Mouse (Mus musculus) midbrain, embryonic 14.5 days (tissue): Measurements from ENCODE around the gene Cldn19. TPM values are rescaled to one million over a fixed set of nuclear protein-coding genes. Genes with fewer than 3 reads are reported as not detected.
"Not testable (repeated sequence)": the region's sequence is repeated elsewhere in the genome, so short reads cannot be mapped to it uniquely, and the experiment has no call there.

Experiments used
- ATAC-seq: fragments of 200-750 bp; cut with Nextera tagmentation; 2 replicates; pipeline ENCODE4 v1.8.0; 2017; ENCODE audit warnings: moderate number of reproducible peaks, moderate library complexity; ENCODE audit not compliant: low FRiP score, low TSS enrichment
- DNase-seq: peaks from one replicate; pipeline ENCODE4 v3.0.0-alpha.2; 2015
- H3K27ac ChIP-seq: fragments of 300-500 bp; sonication (generic); replicated peaks from 2 replicates; pipeline ENCODE4 v1.5.1; 2014; ENCODE audit warnings: mild to moderate bottlenecking, low read depth, low read length, moderate library complexity
- H3K27me3 ChIP-seq: fragments of 300-500 bp; sonication (generic); 2 replicates; pipeline ENCODE4 v1.6.1; 2014; ENCODE audit warnings: low read length, control low read depth, mixed read lengths; ENCODE audit not compliant: control insufficient read depth, insufficient read depth
- H3K36me3 ChIP-seq: fragments of 300-500 bp; sonication (generic); 2 replicates; pipeline ENCODE4 v1.6.1; 2014; ENCODE audit warnings: low read length, control low read depth; ENCODE audit not compliant: control insufficient read depth, insufficient read depth
- H3K4me1 ChIP-seq: fragments of 300-500 bp; sonication (generic); 2 replicates; pipeline ENCODE4 v1.6.1; 2014; ENCODE audit warnings: mild to moderate bottlenecking, antibody characterized with exemption, low read length, control low read depth; ENCODE audit not compliant: control insufficient read depth, insufficient read depth
- H3K4me2 ChIP-seq: fragments of 300-500 bp; sonication (generic); 2 replicates; pipeline ENCODE4 v1.6.1; 2014; ENCODE audit warnings: mild to moderate bottlenecking, low read length, moderate library complexity
- H3K4me3 ChIP-seq: fragments of 300-500 bp; sonication (generic); replicated peaks from 2 replicates; pipeline ENCODE4 v1.5.1; 2014; ENCODE audit warnings: low read depth, low read length
- H3K9ac ChIP-seq: fragments of 300-500 bp; sonication (generic); replicated peaks from 2 replicates; pipeline ENCODE4 v1.6.1; 2014; ENCODE audit warnings: mild to moderate bottlenecking, low read length, moderate library complexity
- H3K9me3 ChIP-seq: fragments of 300-500 bp; sonication (generic); 2 replicates; pipeline ENCODE4 v1.6.1; 2016; ENCODE audit warnings: low read length, control low read depth, mixed read lengths; ENCODE audit not compliant: control insufficient read depth
- WGBS: fragments of 180-500 bp; shearing (Covaris S2); extraction: QIAGEN DNeasy Blood & Tissue Kit; methylation state at CpG from one replicate; pipeline ENCODE4 v1.1.7; 2014; 5-methylcytosine and 5-hydroxymethylcytosine counted together
- polyA plus RNA-seq: library from polyadenylated mRNA; unstranded; fragments of >200 nt; fragmentation: Nextera tagmentation; extraction: Ambion mirVana; gene quantifications from 2 replicates; pipeline ENCODE4 v1.2.1, GENCODE M21; 2014

Cldn19 gene
- polyA plus RNA-seq, 1 experiment from 2014 or later: 1.4 TPM

DNA sequence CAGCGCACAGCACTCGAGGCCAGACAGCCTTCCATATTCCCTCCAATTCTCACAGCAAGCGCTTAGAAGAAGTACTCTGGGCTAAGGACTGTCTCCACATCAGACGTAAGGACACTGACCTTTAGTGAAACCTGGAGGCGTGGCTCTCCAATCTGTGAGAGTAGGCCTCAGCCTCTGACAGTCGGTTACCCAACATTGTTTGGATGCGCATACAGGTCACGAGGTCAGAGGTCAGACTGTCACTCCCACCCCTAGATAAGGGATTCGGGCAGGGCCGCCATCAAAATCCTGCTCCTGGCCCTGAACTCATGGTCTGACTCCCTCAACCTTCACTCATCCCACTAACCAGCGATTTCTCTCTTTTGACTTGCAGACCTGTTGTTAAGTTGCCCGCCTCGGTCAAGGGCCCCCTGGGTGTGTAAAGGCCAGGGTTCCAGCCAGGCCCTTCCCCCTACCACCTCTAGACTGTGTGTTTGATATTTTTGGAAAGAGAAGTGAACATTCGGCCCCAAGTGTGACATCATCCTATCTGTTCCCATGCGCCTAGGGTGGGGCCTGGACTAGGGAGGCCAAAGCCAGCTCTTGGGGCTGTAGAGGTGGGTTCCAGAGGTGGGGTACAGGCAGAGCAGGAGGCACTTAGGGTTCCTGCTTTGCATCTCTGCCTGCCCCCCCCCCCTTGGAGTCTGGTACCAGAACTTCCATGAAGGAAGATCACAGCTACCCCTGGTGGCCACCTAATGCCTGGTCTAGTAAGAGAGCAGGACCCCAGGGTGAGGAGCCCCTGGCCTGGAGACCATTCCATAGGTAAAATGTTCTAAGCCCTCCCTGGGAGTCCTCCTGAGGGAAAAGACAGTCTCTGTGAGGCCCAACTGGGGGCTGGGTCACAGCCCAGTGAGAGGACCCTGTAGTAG, 4.4 kb downstream of the Cldn19 start:
- no peak overlapping the region for H3K27ac ChIP-seq
- no peaks in the 10 kb centered on the region for H3K27me3 ChIP-seq
- H3K4me1 ChIP-seq: 0 out of 2 replicates have a peak, but pooled peaks cover 1% of the 10 kb centered on the region
- no peaks in the 10 kb centered on the region for H3K9me3 ChIP-seq
- no peak overlapping the region for H3K4me2 ChIP-seq
- WGBS: 81% methylated on average over 15 of the region's 15 CpGs
- no peak overlapping the region for H3K9ac ChIP-seq
- H3K36me3 ChIP-seq: no peaks in the 10 kb centered on the region
- no peak overlapping the region for H3K4me3 ChIP-seq
- DNase-seq (no peak), ATAC-seq (no peak)

DNA sequence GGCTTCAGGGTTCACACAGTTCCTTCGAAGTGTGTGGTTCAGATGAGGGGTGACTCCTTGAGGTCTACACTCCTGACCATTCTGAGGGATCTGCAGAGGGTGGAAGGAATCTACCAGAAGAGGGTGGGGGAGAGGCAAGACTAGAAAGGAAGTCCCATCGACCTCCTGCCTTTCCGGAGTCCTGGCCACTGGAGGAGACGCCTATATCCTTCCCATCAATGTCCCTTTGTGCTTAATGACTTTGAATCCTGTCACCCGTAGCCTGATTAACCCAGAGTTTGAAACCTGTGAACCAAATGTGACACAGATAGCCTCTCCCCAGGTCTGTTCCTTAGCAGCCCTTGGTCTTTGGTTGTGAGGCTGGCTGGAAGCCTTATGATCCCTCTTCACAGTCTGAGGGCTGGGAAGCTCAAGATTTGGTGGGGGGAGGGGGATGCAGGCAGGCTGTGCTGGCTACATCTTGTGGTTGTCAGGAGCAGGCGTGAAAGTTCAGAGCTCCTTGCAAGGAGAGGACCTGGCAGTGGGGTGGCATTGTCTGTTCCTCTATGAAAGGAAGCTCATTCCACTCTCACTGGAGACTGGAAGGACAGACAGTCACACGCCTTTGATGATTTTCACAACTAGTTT, 6.0 kb downstream of the Cldn19 start:
- Histone ChIP-seq H3K36me3 (no peaks in the 10 kb centered on the region), H3K27ac (no peak overlapping the region), H3K4me1 (no peaks in the 10 kb centered on the region), H3K27me3 (no peaks in the 10 kb centered on the region), H3K9me3 (no peaks in the 10 kb centered on the region), H3K9ac (no peak overlapping the region), H3K4me3 (no peak overlapping the region), H3K4me2 (no peak overlapping the region)
- ATAC-seq (no peak), DNase-seq (no peak)
- WGBS: 63% methylated on average over 7 of the region's 7 CpGs

DNA sequence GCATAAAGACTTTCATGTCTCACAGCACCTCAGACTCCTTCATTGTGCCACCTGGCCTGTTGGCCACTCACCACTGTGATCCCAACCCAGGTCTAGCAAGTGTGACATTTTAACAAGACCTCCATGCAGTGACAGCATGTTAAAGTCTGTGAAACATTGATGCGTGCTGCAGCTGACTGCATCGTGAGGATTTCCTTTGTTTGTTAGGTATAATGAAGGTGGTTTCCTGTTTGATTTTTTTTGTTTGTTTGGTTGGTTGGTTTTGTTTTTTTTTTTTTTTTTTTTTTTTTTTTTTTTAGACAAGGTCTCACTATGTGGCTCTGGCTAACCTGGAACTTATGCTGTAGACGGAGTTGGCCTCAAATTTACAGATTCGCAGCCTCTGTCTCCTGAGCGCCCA, 7.3 kb downstream of the Cldn19 start:
- no peaks in the 10 kb centered on the region for H3K4me1 ChIP-seq
- H3K9me3 ChIP-seq: no peaks in the 10 kb centered on the region
- H3K27ac ChIP-seq: no peak overlapping the region
- ATAC-seq: no peak
- no peaks in the 10 kb centered on the region for H3K36me3 ChIP-seq
- H3K4me2 ChIP-seq: no peak overlapping the region
- H3K4me3 ChIP-seq: no peak overlapping the region
- H3K27me3 ChIP-seq: no peaks in the 10 kb centered on the region
- DNase-seq: no peak
- WGBS: 95% methylated on average over 5 of the region's 5 CpGs
- H3K9ac ChIP-seq: no peak overlapping the region

DNA sequence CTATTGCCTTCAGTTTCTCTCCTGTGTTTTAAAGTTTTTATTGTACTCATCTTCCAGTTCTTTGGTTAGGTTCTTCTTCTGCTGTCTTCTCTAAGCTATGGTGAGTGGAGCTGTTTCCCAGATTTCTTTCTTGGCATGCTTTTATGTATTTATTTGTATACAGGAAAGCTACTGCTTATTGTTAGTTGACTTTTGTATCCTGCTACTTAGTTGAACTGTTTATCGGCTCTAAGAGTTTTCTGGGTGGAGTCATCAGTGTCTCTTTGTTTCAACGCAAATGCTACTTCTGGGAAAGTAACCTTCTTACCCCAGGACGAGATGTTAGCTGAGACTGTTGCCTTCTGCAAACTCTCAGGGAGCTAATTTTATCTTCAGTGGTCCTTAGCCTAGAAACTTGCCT, 8.2 kb downstream of the Cldn19 start:
- no peak for DNase-seq
- H3K4me1 ChIP-seq: no peaks in the 10 kb centered on the region
- H3K27ac ChIP-seq: no peak overlapping the region
- H3K4me2 ChIP-seq: no peak overlapping the region
- H3K9ac ChIP-seq: no peak overlapping the region
- H3K36me3 ChIP-seq: no peaks in the 10 kb centered on the region
- no peaks in the 10 kb centered on the region for H3K27me3 ChIP-seq
- 78% methylated on average over 3 of the region's 3 CpGs for WGBS
- H3K4me3 ChIP-seq: no peak overlapping the region
- ATAC-seq: no peak
- H3K9me3 ChIP-seq: no peaks in the 10 kb centered on the region

DNA sequence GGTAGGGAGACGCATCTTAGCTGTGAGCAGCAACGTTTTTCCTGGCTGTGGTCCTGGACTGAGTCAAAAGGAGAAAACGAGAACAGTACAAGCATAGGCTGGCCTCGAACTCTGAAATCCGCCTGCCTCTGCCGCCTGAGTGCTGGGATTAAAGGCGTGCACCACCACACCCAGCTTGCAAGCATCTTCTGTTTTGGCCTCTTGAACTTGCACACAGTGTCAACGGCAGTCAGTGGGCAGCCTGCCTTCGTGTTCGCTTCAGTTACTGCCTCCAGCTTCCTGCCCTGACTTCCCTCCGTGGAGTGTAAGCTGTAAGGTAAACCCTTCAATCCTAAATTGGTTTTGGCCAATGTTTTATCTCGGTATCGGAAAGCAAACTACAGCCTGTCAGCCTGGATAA, 11.4 kb downstream of the Cldn19 start:
- H3K4me3 ChIP-seq: no peak overlapping the region
- no peaks in the 10 kb centered on the region for H3K4me1 ChIP-seq
- no peak for ATAC-seq
- H3K27me3 ChIP-seq: no peaks in the 10 kb centered on the region
- no peak overlapping the region for H3K4me2 ChIP-seq
- H3K36me3 ChIP-seq: peaks cover 17% of the 10 kb centered on the region
- no peaks in the 10 kb centered on the region for H3K9me3 ChIP-seq
- 83% methylated on average over 13 of the region's 13 CpGs for WGBS
- H3K9ac ChIP-seq: no peak overlapping the region
- no peak overlapping the region for H3K27ac ChIP-seq
- DNase-seq: no peak

DNA sequence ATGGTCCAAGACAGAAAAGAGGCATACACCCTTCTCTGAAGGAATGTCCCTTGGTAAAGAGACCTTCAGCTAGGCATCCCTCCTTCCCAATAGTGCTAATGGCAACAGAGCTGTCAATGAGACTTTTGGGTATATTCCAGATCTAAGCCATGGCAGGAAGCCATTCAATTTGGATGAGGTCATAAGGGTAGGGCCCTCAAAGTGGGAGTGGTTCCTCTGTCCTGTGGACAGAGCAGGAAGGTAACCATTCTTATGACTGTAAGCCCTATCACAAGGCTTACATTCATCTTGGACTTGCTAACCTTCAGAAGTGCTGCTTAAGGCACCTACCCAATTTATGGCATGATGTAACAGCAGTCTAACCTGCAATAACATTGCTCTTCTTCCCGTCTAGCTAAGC, 19.4 kb downstream of the Cldn19 start:
- Histone ChIP-seq H3K27me3 (no peaks in the 10 kb centered on the region), H3K4me2 (no peak overlapping the region), H3K27ac (no peak overlapping the region), H3K36me3 (peaks cover 91% of the 10 kb centered on the region), H3K4me1 (no peaks in the 10 kb centered on the region), H3K9me3 (no peaks in the 10 kb centered on the region), H3K4me3 (no peak overlapping the region), H3K9ac (no peak overlapping the region)
- DNase-seq (no peak), ATAC-seq (no peak)
- 85% methylated on average over 1 of the region's 1 CpGs for WGBS

DNA sequence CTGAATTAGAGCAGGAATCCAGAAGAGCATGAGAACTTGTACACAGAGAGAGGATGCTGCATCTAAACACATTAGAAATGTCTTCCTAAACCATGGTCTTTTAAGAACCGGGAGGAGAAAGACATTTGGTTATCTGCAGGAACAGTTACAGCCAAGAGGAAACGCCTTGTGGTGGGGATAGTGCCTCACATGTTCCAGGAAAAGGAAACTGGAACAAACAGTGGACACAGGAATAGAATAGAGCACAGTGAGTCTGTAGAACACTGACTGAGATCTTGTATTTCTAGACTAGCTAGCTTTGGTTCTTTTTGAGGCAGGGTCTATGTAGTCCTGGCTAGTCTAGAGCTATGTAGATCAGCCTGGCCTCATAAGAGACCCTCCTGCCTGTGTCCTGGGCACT, 20.0 kb downstream of the Cldn19 start:
- peaks cover 92% of the 10 kb centered on the region for H3K36me3 ChIP-seq
- DNase-seq (no peak), ATAC-seq (no peak)
- no peak overlapping the region for H3K27ac ChIP-seq
- 88% methylated on average over 2 of the region's 2 CpGs for WGBS
- no peak overlapping the region for H3K9ac ChIP-seq
- no peak overlapping the region for H3K4me3 ChIP-seq
- no peaks in the 10 kb centered on the region for H3K4me1 ChIP-seq
- H3K4me2 ChIP-seq: no peak overlapping the region
- H3K9me3 ChIP-seq: no peaks in the 10 kb centered on the region
- H3K27me3 ChIP-seq: no peaks in the 10 kb centered on the region

DNA sequence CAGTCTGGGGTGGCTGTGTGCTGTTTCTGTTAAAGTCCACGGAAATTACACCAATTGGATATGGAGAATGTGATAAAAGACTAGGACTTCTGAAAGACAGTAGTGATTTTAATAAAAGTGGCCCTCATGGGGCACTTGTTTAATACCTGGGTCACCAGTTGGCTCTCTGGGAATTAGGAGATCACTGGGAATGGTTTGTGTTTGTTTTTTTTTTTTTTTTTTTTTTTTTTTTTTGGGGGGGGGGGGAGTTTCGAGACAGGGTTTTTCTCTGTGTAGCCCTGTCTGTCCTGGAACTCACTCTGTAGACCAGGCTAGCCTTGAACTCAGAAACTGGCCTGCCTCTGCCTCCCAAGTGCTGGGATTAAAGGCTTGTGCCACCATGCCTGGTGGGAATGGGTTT, 20.5 kb downstream of the Cldn19 start:
- ATAC-seq (no peak), DNase-seq (no peak)
- H3K27ac ChIP-seq: no peak overlapping the region
- H3K9ac ChIP-seq: no peak overlapping the region
- H3K4me1 ChIP-seq: no peaks in the 10 kb centered on the region
- no peak overlapping the region for H3K4me2 ChIP-seq
- H3K4me3 ChIP-seq: no peak overlapping the region
- peaks cover 90% of the 10 kb centered on the region for H3K36me3 ChIP-seq
- no peaks in the 10 kb centered on the region for H3K27me3 ChIP-seq
- no peaks in the 10 kb centered on the region for H3K9me3 ChIP-seq
- 83% methylated on average over 2 of the region's 2 CpGs for WGBS

DNA sequence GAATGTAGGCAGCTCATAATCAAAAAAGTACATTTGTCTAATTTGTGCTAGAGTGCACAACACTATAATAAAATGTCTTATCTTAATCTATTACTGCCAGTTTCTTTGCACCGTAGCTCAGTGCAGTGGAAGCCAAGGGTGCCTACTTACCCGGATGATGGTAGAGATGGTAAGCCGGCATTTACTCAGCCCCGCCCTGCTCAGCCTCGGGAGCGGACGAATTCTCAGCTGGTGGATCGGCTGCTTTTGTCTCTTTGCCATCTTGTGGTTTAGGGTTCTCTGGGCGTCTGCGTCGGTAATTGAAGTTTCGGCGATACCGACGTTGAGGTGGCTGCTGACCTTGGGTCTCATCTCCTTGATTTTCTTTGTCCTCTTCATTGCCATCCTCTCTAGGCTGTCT, 23.6 kb downstream of the Cldn19 start:
- H3K9me3 ChIP-seq, H3K4me1 ChIP-seq, H3K27ac ChIP-seq, DNase-seq, ATAC-seq, H3K9ac ChIP-seq, H3K4me3 ChIP-seq, H3K4me2 ChIP-seq, H3K27me3 ChIP-seq: not testable (repeated sequence)
- WGBS: 91% methylated on average over 15 of the region's 15 CpGs
- peaks cover 90% of the 10 kb centered on the region for H3K36me3 ChIP-seq
